Mouse (Mus musculus) neural tube, embryonic 12.5 days (tissue): Measurements from ENCODE around the gene Sptbn2. TPM values are rescaled to one million over a fixed set of nuclear protein-coding genes. Genes with fewer than 3 reads are reported as not detected.
A peak's percentile ranks its signal among the peaks of the same experiment; 100 is the strongest.

Source experiments
- ATAC-seq: fragments of 200-750 bp; cut with Nextera tagmentation; 2 replicates; pipeline ENCODE4 v1.8.0; 2017; ENCODE audit warnings: low read depth, mild to moderate bottlenecking, moderate TSS enrichment, moderate library complexity; ENCODE audit not compliant: low FRiP score
- H3K27ac ChIP-seq: fragments of 300-500 bp; sonication (generic); 2 replicates; pipeline ENCODE4 v1.5.1; 2016
- H3K27me3 ChIP-seq: fragments of 300-500 bp; sonication (generic); replicated peaks from 2 replicates; pipeline ENCODE4 v1.6.1; 2016; ENCODE audit warnings: mild to moderate bottlenecking
- H3K36me3 ChIP-seq: fragments of 300-500 bp; sonication (generic); 2 replicates; pipeline ENCODE4 v1.6.1; 2016; ENCODE audit warnings: mild to moderate bottlenecking
- H3K4me1 ChIP-seq: fragments of 300-500 bp; sonication (generic); 2 replicates; pipeline ENCODE4 v1.6.1; 2016
- H3K4me2 ChIP-seq: fragments of 300-500 bp; sonication (generic); replicated peaks from 2 replicates; pipeline ENCODE4 v1.6.1; 2016; ENCODE audit warnings: mild to moderate bottlenecking
- H3K4me3 ChIP-seq: fragments of 300-500 bp; sonication (generic); 2 replicates; pipeline ENCODE4 v1.5.1; 2016
- H3K9ac ChIP-seq: fragments of 300-500 bp; sonication (generic); 2 replicates; pipeline ENCODE4 v1.6.1; 2016; ENCODE audit warnings: mild to moderate bottlenecking
- H3K9me3 ChIP-seq: fragments of 300-500 bp; sonication (generic); 2 replicates; pipeline ENCODE4 v1.6.1; 2016; ENCODE audit warnings: mild to moderate bottlenecking
- WGBS: fragments of 180-500 bp; shearing (Covaris S2); methylation state at CpG from one replicate; pipeline ENCODE4 v1.1.7; 2016; 5-methylcytosine and 5-hydroxymethylcytosine counted together
- polyA plus RNA-seq: library from polyadenylated mRNA; unstranded; fragments of >200 nt; fragmentation: Nextera tagmentation; extraction: Ambion mirVana; gene quantifications from 2 replicates; pipeline ENCODE4 v1.2.1, GENCODE M21; 2016

Sptbn2 gene
- polyA plus RNA-seq, 1 experiment from 2014 or later = 41.8 TPM

DNA sequence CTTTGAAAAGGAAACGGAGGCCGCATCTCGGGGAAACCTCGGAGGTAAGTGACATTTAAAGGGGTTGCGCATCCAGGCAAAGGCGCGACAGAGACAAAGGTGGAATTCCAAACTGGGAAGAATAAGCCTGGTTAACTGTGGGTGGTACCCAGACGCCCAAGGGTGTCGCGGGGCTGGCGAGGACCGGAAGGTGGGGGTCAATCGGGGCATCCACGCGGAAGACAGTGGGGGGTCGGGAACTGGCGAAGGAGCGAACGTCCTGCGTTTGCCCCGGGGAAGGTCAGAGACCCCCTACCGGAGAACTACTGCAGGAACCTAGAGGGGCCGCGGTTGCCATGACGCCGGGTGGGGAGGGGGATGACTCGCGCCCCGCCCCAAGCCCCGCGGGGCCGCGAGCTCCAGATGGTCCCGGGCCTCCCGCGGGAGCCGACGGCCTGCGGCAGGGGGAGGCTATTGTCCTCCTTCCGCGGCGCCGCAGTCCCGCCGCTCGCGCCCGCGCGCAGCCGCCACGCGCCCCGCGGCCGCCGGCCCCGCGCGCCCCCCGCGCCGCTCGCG, 711 bp downstream of the Sptbn2 start:
- peak overlapping the region; percentile 94 for H3K9ac ChIP-seq
- peak overlapping the region; percentile 84 for H3K4me2 ChIP-seq
- 0 out of 2 replicates have a peak, but pooled peaks cover 3% of the 10 kb centered on the region for H3K27me3 ChIP-seq
- 1% methylated on average over 43 of the region's 65 CpGs for WGBS
- no peaks in the 10 kb centered on the region for H3K36me3 ChIP-seq
- H3K27ac ChIP-seq = peak overlapping the region; percentile 90
- H3K4me1 ChIP-seq = peaks cover 33% of the 10 kb centered on the region
- no peaks in the 10 kb centered on the region for H3K9me3 ChIP-seq
- ATAC-seq = peak; percentile 87
- peak overlapping the region; percentile 78 for H3K4me3 ChIP-seq

DNA sequence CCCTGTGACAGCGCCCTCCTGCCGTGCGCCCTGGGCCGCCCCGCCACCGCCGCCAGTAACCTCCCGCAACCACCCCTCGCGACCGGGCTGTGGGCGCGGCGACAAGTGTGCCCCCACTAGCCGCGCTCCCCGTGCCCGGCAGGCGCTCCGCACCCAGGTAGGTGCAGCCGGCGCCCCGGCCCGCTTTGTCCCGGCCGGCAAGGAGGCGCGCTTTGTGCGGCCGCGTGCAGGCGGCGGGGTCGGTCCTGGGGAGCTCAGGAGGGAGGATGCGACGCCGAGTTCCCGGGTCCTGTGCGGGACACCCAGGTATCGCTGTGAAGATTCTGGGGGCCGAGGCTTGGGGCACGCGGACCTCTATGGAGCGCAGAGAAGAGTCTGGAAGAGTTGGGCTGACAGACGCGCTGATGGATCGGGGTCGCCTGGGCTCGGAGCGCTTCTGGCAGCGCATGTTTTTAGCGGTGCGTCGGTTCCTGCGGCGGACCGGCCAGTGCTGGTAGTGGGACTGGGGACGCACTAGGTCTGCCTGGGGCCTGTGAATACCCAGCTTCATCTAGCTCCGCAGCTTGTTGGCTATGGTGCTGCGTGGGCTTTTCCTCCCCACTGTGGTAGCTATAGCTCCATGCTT, 1.3 kb downstream of the Sptbn2 start:
- under 1% methylated on average over 58 of the region's 60 CpGs for WGBS
- Histone ChIP-seq H3K27me3 (0 out of 2 replicates have a peak, but pooled peaks cover 3% of the 10 kb centered on the region), H3K9ac (peak overlapping the region; percentile 94), H3K36me3 (no peaks in the 10 kb centered on the region), H3K4me3 (peak overlapping the region; percentile 78), H3K27ac (peak overlapping the region; percentile 90), H3K9me3 (no peaks in the 10 kb centered on the region), H3K4me1 (peaks cover 33% of the 10 kb centered on the region), H3K4me2 (peak overlapping the region; percentile 84)
- peak; percentile 60 for ATAC-seq

GRCm38 (mm10) chr19:4712781-4713526, 2.0 kb downstream of the Sptbn2 start:
- 38% methylated on average over 13 of the region's 13 CpGs for WGBS

DNA sequence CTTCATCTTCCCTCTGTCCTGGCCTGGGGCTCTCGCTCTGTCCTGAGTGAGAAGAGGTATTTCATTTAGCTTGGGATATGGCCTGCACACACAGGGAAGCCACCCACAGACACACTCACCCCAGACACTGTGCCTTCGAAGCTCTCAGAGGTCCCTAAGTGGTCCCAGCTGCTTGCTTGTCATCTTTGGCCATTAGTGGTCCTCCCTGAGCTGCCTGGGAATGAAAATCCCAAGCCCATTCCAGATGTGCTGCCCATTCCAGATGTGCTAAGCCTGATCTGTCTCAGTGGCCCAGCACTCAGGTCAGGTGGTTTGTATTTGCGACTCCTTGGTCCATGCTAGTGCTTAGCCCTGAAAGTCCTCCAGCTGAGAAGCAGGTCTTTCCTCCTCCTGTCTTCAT, 2.9 kb downstream of the Sptbn2 start:
- Histone ChIP-seq H3K4me3 (peak overlapping the region; percentile 78), H3K27me3 (0 out of 2 replicates have a peak, but pooled peaks cover 3% of the 10 kb centered on the region), H3K9me3 (no peaks in the 10 kb centered on the region), H3K9ac (peak overlapping the region; percentile 46; the same call in 1 of the 2 replicates), H3K4me2 (peak overlapping the region; percentile 84), H3K36me3 (peaks cover 4% of the 10 kb centered on the region), H3K4me1 (peaks cover 33% of the 10 kb centered on the region), H3K27ac (no peak overlapping the region)
- no peak for ATAC-seq
- 57% methylated on average over 3 of the region's 3 CpGs for WGBS

More at GRCm38 (mm10) chr19:4712781-4713526, 2.0 kb downstream of the Sptbn2 start:
- Histone ChIP-seq H3K27ac (peak overlapping the region; percentile 90; the same call in 1 of the 2 replicates), H3K9me3 (no peaks in the 10 kb centered on the region), H3K4me3 (peak overlapping the region; percentile 78), H3K27me3 (0 out of 2 replicates have a peak, but pooled peaks cover 3% of the 10 kb centered on the region), H3K9ac (peak overlapping the region; percentile 94), H3K4me2 (peak overlapping the region; percentile 84), H3K4me1 (peaks cover 33% of the 10 kb centered on the region), H3K36me3 (no peaks in the 10 kb centered on the region)
- no peak for ATAC-seq

DNA sequence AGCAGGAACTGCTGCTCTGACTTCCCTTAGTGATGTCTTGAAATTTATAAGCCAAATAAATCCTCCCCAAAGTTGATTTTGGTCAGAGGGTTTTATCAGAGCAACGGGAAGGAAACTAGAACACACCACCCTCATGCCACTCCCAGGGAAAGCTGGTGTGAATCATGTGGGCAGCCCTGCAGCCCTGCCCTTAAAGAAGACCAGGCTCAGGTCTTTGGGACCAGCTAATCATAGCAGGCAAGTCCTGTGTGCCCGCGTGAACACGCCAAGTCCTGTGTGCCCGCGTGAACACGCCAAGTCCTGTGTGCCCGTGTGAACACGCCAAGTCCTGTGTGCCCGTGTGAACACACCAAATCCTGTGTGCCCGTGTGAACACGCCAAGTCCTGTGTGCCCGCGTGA, 5.8 kb downstream of the Sptbn2 start:
- H3K4me1 ChIP-seq = peaks cover 36% of the 10 kb centered on the region

DNA sequence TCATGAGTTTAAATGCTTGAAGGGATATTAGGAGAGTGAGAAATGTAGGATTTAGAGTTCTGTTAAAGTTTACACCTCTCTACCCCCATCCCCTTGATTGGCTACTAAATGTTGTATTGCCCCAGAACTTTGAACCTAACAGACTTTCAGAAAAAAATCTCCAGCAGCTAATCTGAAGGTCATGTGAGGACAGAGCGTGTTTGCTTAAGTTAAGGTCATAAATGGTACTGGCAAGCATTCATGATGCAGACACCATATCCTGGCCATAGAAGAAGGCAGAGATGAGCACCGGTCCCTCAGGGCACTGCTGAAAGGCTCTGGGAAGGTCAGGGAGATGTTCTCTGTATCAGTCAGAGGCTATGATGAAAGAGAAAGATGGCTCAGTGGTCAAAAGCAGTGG, 6.3 kb downstream of the Sptbn2 start:
- no peaks in the 10 kb centered on the region for H3K9me3 ChIP-seq
- 95% methylated on average over 2 of the region's 2 CpGs for WGBS
- H3K27ac ChIP-seq = no peak overlapping the region
- H3K36me3 ChIP-seq = peaks cover 35% of the 10 kb centered on the region
- ATAC-seq = no peak
- H3K4me2 ChIP-seq = no peak overlapping the region
- no peak overlapping the region for H3K4me3 ChIP-seq
- H3K4me1 ChIP-seq = peaks cover 35% of the 10 kb centered on the region
- H3K9ac ChIP-seq = no peak overlapping the region
- 0 out of 2 replicates have a peak, but pooled peaks cover 3% of the 10 kb centered on the region for H3K27me3 ChIP-seq

More for the DNA sequence above, 5.8 kb downstream of the Sptbn2 start:
- 0 out of 2 replicates have a peak, but pooled peaks cover 3% of the 10 kb centered on the region for H3K27me3 ChIP-seq
- H3K36me3 ChIP-seq = peaks cover 30% of the 10 kb centered on the region
- no peak overlapping the region for H3K27ac ChIP-seq
- ATAC-seq = no peak
- H3K4me2 ChIP-seq = no peak overlapping the region
- H3K9ac ChIP-seq = no peak overlapping the region
- no peak overlapping the region for H3K4me3 ChIP-seq
- H3K9me3 ChIP-seq = no peaks in the 10 kb centered on the region
- 95% methylated on average over 14 of the region's 14 CpGs for WGBS

GRCm38 (mm10) chr19:4718716-4719115, 7.7 kb downstream of the Sptbn2 start:
- Histone ChIP-seq H3K27ac (no peak overlapping the region), H3K36me3 (peaks cover 36% of the 10 kb centered on the region), H3K4me1 (peaks cover 24% of the 10 kb centered on the region), H3K9ac (0 out of 2 replicates have a peak overlapping the region, but pooled peaks have one; percentile 38), H3K4me2 (no peak overlapping the region), H3K4me3 (no peak overlapping the region), H3K9me3 (no peaks in the 10 kb centered on the region), H3K27me3 (no peaks in the 10 kb centered on the region)
- 43% methylated on average over 12 of the region's 12 CpGs for WGBS
- no peak for ATAC-seq

GRCm38 (mm10) chr19:4719351-4719764, 8.4 kb downstream of the Sptbn2 start:
- no peak overlapping the region for H3K27ac ChIP-seq
- H3K4me1 ChIP-seq = peaks cover 18% of the 10 kb centered on the region
- peaks cover 42% of the 10 kb centered on the region for H3K36me3 ChIP-seq
- ATAC-seq = no peak
- 0 out of 2 replicates have a peak overlapping the region, but pooled peaks have one; percentile 38 for H3K9ac ChIP-seq
- WGBS = 22% methylated on average over 5 of the region's 5 CpGs
- H3K9me3 ChIP-seq = no peaks in the 10 kb centered on the region
- H3K4me3 ChIP-seq = no peak overlapping the region
- H3K4me2 ChIP-seq = no peak overlapping the region
- no peaks in the 10 kb centered on the region for H3K27me3 ChIP-seq

DNA sequence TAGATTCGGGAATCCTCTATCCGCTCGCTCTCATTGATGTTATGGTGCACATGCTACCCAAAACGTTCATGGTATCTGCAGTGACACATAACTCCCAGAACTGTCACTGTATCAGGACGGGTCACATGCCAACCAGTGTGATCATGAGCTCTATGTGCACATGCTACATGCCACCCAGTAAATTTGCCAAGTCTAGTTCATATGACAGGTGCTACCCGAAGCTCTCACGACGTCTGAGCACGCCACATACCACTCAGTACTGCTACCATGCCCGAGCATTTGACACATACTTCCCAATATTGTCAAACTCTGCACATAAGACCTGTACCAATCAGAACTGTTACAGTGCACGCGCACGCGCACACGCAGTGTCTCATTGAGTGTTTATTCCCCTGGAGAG, 9.1 kb downstream of the Sptbn2 start:
- Histone ChIP-seq H3K4me3 (no peak overlapping the region), H3K27me3 (no peaks in the 10 kb centered on the region), H3K36me3 (peaks cover 48% of the 10 kb centered on the region), H3K4me2 (no peak overlapping the region), H3K27ac (no peak overlapping the region), H3K9me3 (no peaks in the 10 kb centered on the region), H3K9ac (no peak overlapping the region), H3K4me1 (peaks cover 10% of the 10 kb centered on the region)
- ATAC-seq = no peak
- 88% methylated on average over 15 of the region's 15 CpGs for WGBS

DNA sequence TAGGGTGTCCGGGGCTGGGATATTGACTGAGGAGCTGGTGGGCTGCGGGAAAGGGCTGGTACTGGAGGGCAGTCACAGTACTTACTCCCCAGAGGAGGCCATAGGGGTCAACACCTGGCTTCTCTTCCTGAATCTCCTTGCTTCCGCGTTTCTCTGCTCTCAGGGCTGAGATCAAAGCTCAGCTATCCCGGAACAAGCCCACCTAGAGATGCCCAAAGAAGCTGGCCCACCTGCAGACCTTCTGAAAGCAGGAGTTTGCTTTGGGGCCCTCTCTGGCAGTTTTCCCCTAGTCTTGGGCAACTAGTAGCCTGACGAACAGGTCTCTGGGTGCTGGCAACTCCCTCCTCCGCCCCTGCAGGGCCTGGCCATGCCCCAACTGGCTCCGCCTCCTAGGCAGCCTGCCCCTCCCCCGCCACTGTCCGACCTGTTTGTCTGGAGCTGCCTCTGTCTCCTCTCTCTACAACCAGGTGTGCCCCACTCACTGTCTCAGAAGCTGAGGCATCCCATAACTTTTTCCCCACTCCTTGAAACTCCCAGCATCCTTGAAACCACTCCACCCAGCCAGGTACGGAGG, 9.8 kb downstream of the Sptbn2 start:
- Histone ChIP-seq H3K9ac (no peak overlapping the region), H3K27me3 (no peaks in the 10 kb centered on the region), H3K36me3 (peaks cover 53% of the 10 kb centered on the region), H3K4me2 (no peak overlapping the region), H3K4me3 (no peak overlapping the region), H3K27ac (no peak overlapping the region), H3K4me1 (peaks cover 10% of the 10 kb centered on the region), H3K9me3 (no peaks in the 10 kb centered on the region)
- WGBS = 21% methylated on average over 11 of the region's 11 CpGs
- no peak for ATAC-seq

DNA sequence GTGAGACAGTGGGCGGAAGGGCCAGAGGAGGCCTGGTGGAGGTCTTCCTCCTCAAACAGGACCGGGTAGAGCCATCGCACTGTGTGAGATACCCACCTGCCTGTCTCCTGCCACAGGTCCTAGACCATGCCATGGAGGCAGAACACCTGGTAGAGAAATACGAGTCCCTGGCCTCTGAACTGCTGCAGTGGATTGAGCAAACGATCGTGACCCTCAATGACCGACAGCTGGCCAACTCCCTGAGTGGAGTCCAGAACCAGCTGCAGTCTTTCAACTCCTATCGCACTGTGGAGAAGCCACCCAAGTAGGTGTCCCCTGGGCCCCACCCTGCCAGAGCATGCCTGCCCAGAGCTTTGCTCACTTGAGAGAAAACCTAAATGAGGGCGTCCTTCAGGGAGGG, 18.2 kb downstream of the Sptbn2 start:
- WGBS = 87% methylated on average over 9 of the region's 9 CpGs
- ATAC-seq = no peak
- Histone ChIP-seq H3K4me2 (no peak overlapping the region), H3K4me1 (no peaks in the 10 kb centered on the region), H3K9ac (no peak overlapping the region), H3K27me3 (no peaks in the 10 kb centered on the region), H3K27ac (no peak overlapping the region), H3K9me3 (no peaks in the 10 kb centered on the region), H3K4me3 (no peak overlapping the region), H3K36me3 (peaks cover 89% of the 10 kb centered on the region)

DNA sequence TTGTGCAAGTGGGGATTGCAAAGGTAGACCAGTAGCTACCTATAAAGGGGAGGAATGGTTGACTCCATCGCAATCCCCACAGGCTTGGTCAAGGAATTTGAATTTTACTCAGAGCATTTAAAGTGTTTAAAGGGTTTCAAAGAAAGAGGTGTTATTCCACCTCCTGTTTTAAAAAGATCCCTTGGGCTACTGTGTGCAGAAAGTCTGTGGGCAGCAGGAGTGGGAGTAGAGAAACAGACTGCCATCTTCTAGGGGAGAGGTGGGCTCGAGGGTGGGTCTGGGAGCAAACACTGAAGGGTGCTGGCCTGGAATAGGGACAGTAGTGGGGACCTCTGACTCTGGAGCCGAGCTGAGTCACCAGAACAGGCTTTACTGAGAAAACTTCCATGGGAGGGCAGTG, 22.1 kb downstream of the Sptbn2 start:
- H3K27ac ChIP-seq = no peak overlapping the region
- H3K9ac ChIP-seq = no peak overlapping the region
- no peak overlapping the region for H3K4me2 ChIP-seq
- H3K4me3 ChIP-seq = no peak overlapping the region
- no peaks in the 10 kb centered on the region for H3K27me3 ChIP-seq
- peaks cover 79% of the 10 kb centered on the region for H3K36me3 ChIP-seq
- no peak for ATAC-seq
- H3K9me3 ChIP-seq = no peaks in the 10 kb centered on the region
- H3K4me1 ChIP-seq = no peaks in the 10 kb centered on the region
- WGBS = 85% methylated on average over 3 of the region's 3 CpGs
